Mouse (Mus musculus) testis, adult 2 months (tissue): ENCODE results near the gene Slfn1.

Experiments
- CTCF ChIP-seq: fragments of 200-500 bp; IDR thresholded peaks from 2 replicates; pipeline ENCODE4 v1.5.1; 2012; ENCODE audit warnings: low read depth, mild to moderate bottlenecking, inconsistent platforms, low read length, moderate library complexity; ENCODE audit not compliant: control insufficient read depth, insufficient read depth, insufficient replicate concordance
- POLR2A ChIP-seq: fragments of 200-500 bp; IDR thresholded peaks from 2 replicates; pipeline ENCODE4 v1.6.1; 2012; ENCODE audit warnings: low read depth, mild to moderate bottlenecking, inconsistent platforms, low read length, moderate library complexity; ENCODE audit not compliant: control insufficient read depth

GRCm38 (mm10) chr11:83077714-83078422 lies 38.8 kb upstream of the Slfn1 start:
- no peak for TF ChIP-seq CTCF
- no peak for TF ChIP-seq POLR2A
